Mouse (Mus musculus) mesoderm, embryonic 11.5 days (tissue): Measurements from ENCODE around the gene E2f3.

Source experiments
- DNase-seq: peaks from one replicate; pipeline ENCODE4 v3.0.0-alpha.2; 2012; ENCODE audit warnings: low read depth, low spot score

Gene E2f3

GRCm38 (mm10) chr13:29979140-29979564 lies 6.7 kb downstream of the E2f3 start:
- no peak for DNase-seq

GRCm38 (mm10) chr13:29977358-29977757 lies 8.5 kb downstream of the E2f3 start:
- DNase-seq, result no peak

- no peak for DNase-seq
These were observed 11.8 kb downstream of the E2f3 start for GRCm38 (mm10) chr13:29974066-29974465.

GRCm38 (mm10) chr13:29973610-29974009 lies 12.3 kb downstream of the E2f3 start:
- DNase-seq, result no peak

- DNase-seq, result no peak
These were observed 15.5 kb downstream of the E2f3 start for GRCm38 (mm10) chr13:29970333-29970732.

GRCm38 (mm10) chr13:29968636-29969035 lies 17.2 kb downstream of the E2f3 start:
- DNase-seq, result no peak

GRCm38 (mm10) chr13:29967367-29967766 lies 18.5 kb downstream of the E2f3 start:
- DNase-seq, result no peak

GRCm38 (mm10) chr13:29966966-29967365 lies 18.9 kb downstream of the E2f3 start:
- no peak for DNase-seq

GRCm38 (mm10) chr13:29964087-29964486 lies 21.8 kb downstream of the E2f3 start:
- DNase-seq, result no peak

GRCm38 (mm10) chr13:29960416-29960815 lies 25.4 kb downstream of the E2f3 start:
- no peak for DNase-seq

GRCm38 (mm10) chr13:29957731-29958254 lies 28.1 kb downstream of the E2f3 start:
- peak; percentile 25 for DNase-seq

- DNase-seq, result no peak
These were observed 28.9 kb downstream of the E2f3 start for GRCm38 (mm10) chr13:29956821-29957421.

GRCm38 (mm10) chr13:29955296-29955695 lies 30.6 kb downstream of the E2f3 start:
- DNase-seq, result no peak

- no peak for DNase-seq
These were observed 31.1 kb downstream of the E2f3 start for GRCm38 (mm10) chr13:29954741-29955140.

- no peak for DNase-seq
These were observed 32.3 kb downstream of the E2f3 start for GRCm38 (mm10) chr13:29953417-29954045.

GRCm38 (mm10) chr13:29946045-29946444 lies 39.8 kb downstream of the E2f3 start:
- no peak for DNase-seq

GRCm38 (mm10) chr13:29944915-29945570 lies 40.8 kb downstream of the E2f3 start:
- DNase-seq, result no peak

- DNase-seq, result no peak
These were observed 41.4 kb downstream of the E2f3 start for GRCm38 (mm10) chr13:29944493-29944892.

- DNase-seq, result no peak
These were observed 42.3 kb downstream of the E2f3 start for GRCm38 (mm10) chr13:29943541-29944039.

- no peak for DNase-seq
These were observed 45.8 kb downstream of the E2f3 start for GRCm38 (mm10) chr13:29940071-29940470.

GRCm38 (mm10) chr13:29939399-29939798 lies 46.5 kb downstream of the E2f3 start:
- no peak for DNase-seq

GRCm38 (mm10) chr13:29938776-29939175 lies 47.1 kb downstream of the E2f3 start:
- DNase-seq, result no peak

GRCm38 (mm10) chr13:29926168-29926567 lies 59.7 kb downstream of the E2f3 start:
- DNase-seq, result no peak
